Mouse (Mus musculus) neural tube, embryonic 10.5 days (tissue): ENCODE data around the gene Chchd4.

Experiments
- DNase-seq: peaks from one replicate; pipeline ENCODE4 v3.0.0-alpha.2; 2017; ENCODE audit warnings: low spot score; ENCODE audit errors: extremely low spot score

Chchd4 gene

GRCm38 (mm10) chr6:91472868-91473804 is at the start of gene Chchd4, which contains the start of gene Tmem43:
Gene Chchd4, minus strand, starts transcription at chr6:91473546.
Gene Tmem43, plus strand, starts transcription at chr6:91473703.
- DNase-seq, result peak; percentile 97

- DNase-seq, result no peak
Observed at GRCm38 (mm10) chr6:91522816-91523215, 49.5 kb upstream of the Chchd4 start.

- DNase-seq, result no peak
Observed at GRCm38 (mm10) chr6:91518454-91519020, 45.2 kb upstream of the Chchd4 start.

GRCm38 (mm10) chr6:91515545-91516449 is 42.5 kb upstream of the Chchd4 start, which contains the start of the genes Xpc and Lsm3:
Gene Xpc, minus strand, starts transcription at chr6:91515888.
Gene Lsm3, plus strand, starts transcription at chr6:91515928.
- DNase-seq, result peak; percentile 98

GRCm38 (mm10) chr6:91514737-91515362 is 41.5 kb upstream of the Chchd4 start:
- peak; percentile 14 for DNase-seq

- DNase-seq, result no peak
Observed at GRCm38 (mm10) chr6:91514135-91514534, 40.8 kb upstream of the Chchd4 start.

GRCm38 (mm10) chr6:91510211-91510610 is 36.9 kb upstream of the Chchd4 start:
- DNase-seq, result no peak

GRCm38 (mm10) chr6:91509326-91509725 is 36.0 kb upstream of the Chchd4 start:
- peak; percentile 65 for DNase-seq

GRCm38 (mm10) chr6:91508041-91508440 is 34.7 kb upstream of the Chchd4 start:
- no peak for DNase-seq

- no peak for DNase-seq
Observed at GRCm38 (mm10) chr6:91506036-91506435, 32.7 kb upstream of the Chchd4 start.

GRCm38 (mm10) chr6:91503302-91503701 is 30.0 kb upstream of the Chchd4 start:
- DNase-seq, result no peak

GRCm38 (mm10) chr6:91494526-91494925 is 21.2 kb upstream of the Chchd4 start:
- DNase-seq, result no peak

GRCm38 (mm10) chr6:91493053-91493452 is 19.7 kb upstream of the Chchd4 start:
- DNase-seq, result no peak

- DNase-seq, result no peak
Observed at GRCm38 (mm10) chr6:91491004-91491403, 17.7 kb upstream of the Chchd4 start.

GRCm38 (mm10) chr6:91489872-91490271 is 16.5 kb upstream of the Chchd4 start:
- DNase-seq, result no peak

- DNase-seq, result no peak
Observed at GRCm38 (mm10) chr6:91488496-91489212, 15.3 kb upstream of the Chchd4 start.

GRCm38 (mm10) chr6:91486736-91487453 is 13.5 kb upstream of the Chchd4 start:
- DNase-seq, result no peak

- no peak for DNase-seq
Observed at GRCm38 (mm10) chr6:91483371-91483770, 10.0 kb upstream of the Chchd4 start.

- no peak for DNase-seq
Observed at GRCm38 (mm10) chr6:91476541-91476940, 3.2 kb upstream of the Chchd4 start.
